Mouse (Mus musculus) spleen, adult 2 months (tissue): ENCODE results near the gene Pkdcc.

Source experiments
- CTCF ChIP-seq: fragments of 200-500 bp; IDR thresholded peaks from 2 replicates; pipeline ENCODE4 v1.5.1; 2011; ENCODE audit warnings: mild to moderate bottlenecking, inconsistent platforms; ENCODE audit not compliant: insufficient read depth, insufficient read length, insufficient replicate concordance; ENCODE audit errors: extremely low read depth
- POLR2A ChIP-seq: fragments of 200-500 bp; IDR thresholded peaks from 2 replicates; pipeline ENCODE4 v1.6.1; 2011; ENCODE audit warnings: low read depth, low read length, inconsistent platforms

DNA sequence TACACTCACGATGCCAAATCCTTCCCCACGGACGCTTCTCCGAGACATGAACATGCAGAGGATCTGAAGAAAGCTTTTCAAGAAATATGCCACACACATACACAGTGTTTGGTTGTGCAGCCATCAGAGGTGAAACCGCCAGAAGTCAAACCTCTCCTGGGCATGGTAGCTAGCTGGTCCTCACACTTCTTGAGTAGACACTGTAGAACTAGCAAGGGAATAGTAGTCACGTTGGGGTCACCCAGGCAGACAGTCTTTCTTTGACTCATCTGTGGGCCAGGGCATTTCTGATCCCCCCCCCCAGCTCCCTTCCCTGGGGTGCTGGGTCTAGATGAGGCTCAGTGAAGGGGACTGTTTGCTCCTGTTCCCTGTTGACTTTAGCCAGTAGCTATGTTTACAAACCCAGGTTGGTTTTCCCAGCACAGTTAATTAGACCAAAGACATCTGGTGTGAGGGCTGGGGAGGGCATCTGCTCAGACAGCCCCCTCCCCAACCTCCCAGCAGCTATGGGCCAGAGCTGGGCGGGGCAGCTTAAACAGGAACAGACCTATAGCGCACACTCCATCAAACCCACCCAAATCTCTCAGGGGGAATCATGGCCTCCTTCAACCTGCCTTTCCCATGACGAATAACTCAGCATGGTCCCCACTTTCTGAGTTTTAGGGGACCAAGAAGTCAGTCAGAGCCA, 1.7 kb upstream of the Pkdcc start:
- no peak for TF ChIP-seq CTCF
- TF ChIP-seq POLR2A: no peak
